Mouse (Mus musculus) erythroblast, embryonic 14.5 days (primary cell): ENCODE data around the gene Lamtor2.

Experiments used
- GATA1 ChIP-seq: IDR thresholded peaks from 2 replicates; pipeline ENCODE4 v1.6.1; 2012; ENCODE audit warnings: low read length, inconsistent platforms, mixed read lengths
- TAL1 ChIP-seq: IDR thresholded peaks from 3 replicates; pipeline ENCODE4 v1.6.1; 2012; ENCODE audit warnings: low read length, inconsistent platforms, mixed read lengths

- TF ChIP-seq GATA1 (no peak), TAL1 (no peak)
Observed at GRCm38 (mm10) chr3:88563442-88563841, 10.6 kb upstream of the Lamtor2 start.
